Mouse (Mus musculus): ENCODE measurements around the gene Uck2. TPM values are rescaled to one million over a fixed set of nuclear protein-coding genes. Genes with fewer than 3 reads are reported as not detected.

Uck2 gene
- total RNA-seq (2021) = 10 to 100 TPM; 76.6 to 78.0 TPM

DNA sequence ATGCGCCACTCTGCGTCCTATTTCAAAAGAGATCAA is at the start of gene Uck2:
Gene Uck2, minus strand, starts transcription at position 1 of the 36 bp plus-strand sequence.
- intact Hi-C loops (cut with DNase I) = no loop called here
- no peak for DNase-seq (ENCODE audit: extremely low spot score in 1 of 2, low spot score in 2 of 2)

- intact Hi-C loops (cut with DNase I) = loop anchor here (10.0 kb wide), 1 partner anchor 546 kb away; no protein-coding TSS in a partner anchor
- no peak for DNase-seq (ENCODE audit: extremely low spot score in 1 of 2, low spot score in 2 of 2)
Measured at GRCm38 (mm10) chr1:167331106-167331505, 46.0 kb upstream of the Uck2 start.

GRCm38 (mm10) chr1:167328776-167329175 is 43.7 kb upstream of the Uck2 start:
- no peak for DNase-seq (ENCODE audit: extremely low spot score in 1 of 2, low spot score in 2 of 2)
- intact Hi-C loops (cut with DNase I) = loop anchor here (5.0 kb wide), 1 partner anchor 101 kb away; no protein-coding TSS in a partner anchor

DNA sequence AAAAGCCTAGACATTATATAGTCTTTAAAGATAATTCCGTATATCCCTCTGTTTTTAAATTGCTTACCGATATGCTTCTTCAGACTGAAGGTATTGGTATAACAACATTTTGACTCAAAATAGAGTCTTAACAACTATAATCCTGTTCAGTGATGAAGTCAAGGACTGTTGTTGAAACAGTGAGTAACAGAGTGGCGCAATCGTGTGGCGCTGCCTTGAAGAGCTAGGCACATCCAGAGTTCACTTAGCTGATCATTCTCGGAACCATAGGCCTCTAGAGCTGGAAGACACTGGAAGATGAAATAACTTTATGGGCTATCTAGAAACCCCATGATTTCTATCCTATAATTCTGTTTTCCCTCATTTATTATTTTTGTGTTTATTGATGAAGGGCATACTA is 36.6 kb upstream of the Uck2 start:
- no peak for DNase-seq (ENCODE audit: extremely low spot score in 1 of 2, low spot score in 2 of 2)
- intact Hi-C loops (cut with DNase I) = no loop called here

- no peak for DNase-seq (ENCODE audit: extremely low spot score in 1 of 2, low spot score in 2 of 2)
- intact Hi-C loops (cut with DNase I) = no loop called here
Measured at GRCm38 (mm10) chr1:167313220-167313619, 28.1 kb upstream of the Uck2 start.

GRCm38 (mm10) chr1:167312367-167312766 is 27.2 kb upstream of the Uck2 start:
- DNase-seq (ENCODE audit: extremely low spot score in 1 of 2, low spot score in 2 of 2) = no peak
- intact Hi-C loops (cut with DNase I) = no loop called here

- peak; percentile 98 to 99 for DNase-seq (ENCODE audit: extremely low spot score in 1 of 2, low spot score in 2 of 2)
- intact Hi-C loops (cut with DNase I) = loop anchor here (5.0 kb wide), 1 partner anchor 86 kb away; no protein-coding TSS in a partner anchor
Measured at GRCm38 (mm10) chr1:167308261-167309054, 23.3 kb upstream of the Uck2 start, which contains the start of gene Tmco1. Gene Tmco1 (plus strand): TSS chr1:167308378.

DNA sequence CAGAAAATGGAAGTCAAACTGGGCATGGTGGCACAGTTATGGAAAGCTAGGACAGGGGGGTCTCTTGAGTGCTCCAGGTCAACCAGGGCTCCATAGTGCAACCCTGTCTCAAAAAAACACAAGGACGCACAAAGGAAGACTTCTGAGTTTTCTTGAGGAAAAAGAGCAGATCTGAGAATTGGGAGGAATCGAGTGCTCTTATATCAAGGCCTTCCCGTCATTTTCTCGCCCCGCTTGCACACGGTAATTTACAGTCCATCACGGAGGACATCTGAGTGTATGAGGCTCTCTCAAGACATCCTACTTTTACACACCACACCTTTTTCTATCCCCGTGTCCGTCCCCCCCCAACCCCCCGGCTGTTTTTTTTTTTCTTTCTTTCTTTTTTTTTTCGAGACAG is 22.6 kb upstream of the Uck2 start:
- no peak for DNase-seq (ENCODE audit: extremely low spot score in 1 of 2, low spot score in 2 of 2)
- intact Hi-C loops (cut with DNase I) = loop anchor here (5.0 kb wide), 1 partner anchor 85 kb away; no protein-coding TSS in a partner anchor

GRCm38 (mm10) chr1:167306451-167307240 is 21.5 kb upstream of the Uck2 start:
- intact Hi-C loops (cut with DNase I) = loop anchor here (5.0 kb wide), 1 partner anchor 84 kb away; no protein-coding TSS in a partner anchor
- DNase-seq (ENCODE audit: extremely low spot score in 1 of 2, low spot score in 2 of 2) = peak; percentile 22 to 41

GRCm38 (mm10) chr1:167305501-167306137 is 20.5 kb upstream of the Uck2 start:
- intact Hi-C loops (cut with DNase I) = loop anchor here (5.0 kb wide), 1 partner anchor 83 kb away; no protein-coding TSS in a partner anchor

GRCm38 (mm10) chr1:167300122-167300521 is 15.0 kb upstream of the Uck2 start:
- DNase-seq (ENCODE audit: extremely low spot score in 1 of 2, low spot score in 2 of 2) = no peak
- intact Hi-C loops (cut with DNase I) = no loop called here

More at GRCm38 (mm10) chr1:167305501-167306137, 20.5 kb upstream of the Uck2 start:
- no peak for DNase-seq (ENCODE audit: extremely low spot score in 1 of 2, low spot score in 2 of 2)

DNA sequence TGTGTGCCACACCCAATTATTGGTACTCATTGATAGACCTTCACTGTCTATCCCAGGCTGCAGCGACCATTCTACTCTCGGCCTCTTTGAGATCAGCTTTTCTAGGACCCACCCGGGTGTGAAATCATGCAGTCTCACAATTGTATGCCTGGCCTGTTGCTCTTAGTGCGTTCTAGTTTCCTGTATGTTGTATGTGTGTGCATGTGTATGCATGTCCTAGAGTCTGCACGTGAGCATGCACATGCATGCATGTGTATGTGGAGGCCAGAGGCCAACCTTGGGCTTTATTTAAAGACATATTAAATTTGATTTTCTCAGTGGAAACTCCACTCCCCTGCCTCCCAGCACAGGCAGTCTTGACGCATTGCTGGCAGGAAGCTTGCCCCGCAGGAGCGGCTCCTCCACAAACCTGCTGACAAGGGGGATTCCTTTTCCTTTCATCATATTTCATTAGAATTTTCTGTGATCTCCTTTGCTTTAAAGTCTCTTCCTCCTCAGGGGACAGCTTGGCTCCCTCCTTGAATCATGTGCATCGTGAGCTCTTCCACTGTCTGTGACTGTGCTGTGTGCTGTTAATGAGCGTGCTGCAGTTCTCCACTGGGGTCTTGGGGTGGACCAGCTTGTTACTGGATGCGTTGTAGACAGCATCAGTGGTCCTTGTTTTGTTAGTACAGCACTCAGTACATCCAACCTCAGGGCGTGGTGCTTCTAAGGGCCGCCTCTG is 10.7 kb upstream of the Uck2 start:
- intact Hi-C loops (cut with DNase I) = no loop called here
- DNase-seq (ENCODE audit: extremely low spot score in 1 of 2, low spot score in 2 of 2) = no peak

DNA sequence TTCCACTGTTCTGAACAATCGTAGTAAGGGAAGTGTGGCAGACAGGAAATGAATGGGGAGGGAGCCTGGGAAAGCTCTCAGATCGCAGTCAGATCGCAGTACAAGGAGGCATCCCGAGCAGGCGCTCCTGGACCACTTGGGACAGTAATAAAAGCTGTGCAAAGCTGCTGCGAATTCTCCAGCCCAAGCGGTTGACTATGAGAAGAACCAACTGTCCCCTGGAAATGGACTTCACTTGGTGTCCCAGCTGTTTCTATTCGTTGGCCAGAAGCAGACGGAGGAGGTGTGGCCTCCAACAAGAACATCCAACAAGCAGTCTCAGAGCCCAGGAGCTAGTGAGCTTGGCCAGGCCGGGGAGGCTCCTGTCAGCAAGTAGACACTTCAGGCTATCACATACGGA is 7.3 kb upstream of the Uck2 start:
- DNase-seq (ENCODE audit: extremely low spot score in 1 of 2, low spot score in 2 of 2) = no peak
- intact Hi-C loops (cut with DNase I) = no loop called here

GRCm38 (mm10) chr1:167291610-167292009 is 6.5 kb upstream of the Uck2 start:
- intact Hi-C loops (cut with DNase I) = no loop called here

GRCm38 (mm10) chr1:167290263-167290592 is 5.1 kb upstream of the Uck2 start:
- DNase-seq (ENCODE audit: extremely low spot score in 1 of 2, low spot score in 2 of 2) = no peak
- intact Hi-C loops (cut with DNase I) = no loop called here

More at GRCm38 (mm10) chr1:167291610-167292009, 6.5 kb upstream of the Uck2 start:
- no peak for DNase-seq (ENCODE audit: extremely low spot score in 1 of 2, low spot score in 2 of 2)

- DNase-seq (ENCODE audit: extremely low spot score in 1 of 2, low spot score in 2 of 2) = peak in 1 of 2 experiments; percentile 51
- intact Hi-C loops (cut with DNase I) = no loop called here
Measured at GRCm38 (mm10) chr1:167289567-167290262, 4.6 kb upstream of the Uck2 start.

- intact Hi-C loops (cut with DNase I) = no loop called here
- DNase-seq (ENCODE audit: extremely low spot score in 1 of 2, low spot score in 2 of 2) = no peak
Measured at GRCm38 (mm10) chr1:167288665-167289538, 3.8 kb upstream of the Uck2 start.

DNA sequence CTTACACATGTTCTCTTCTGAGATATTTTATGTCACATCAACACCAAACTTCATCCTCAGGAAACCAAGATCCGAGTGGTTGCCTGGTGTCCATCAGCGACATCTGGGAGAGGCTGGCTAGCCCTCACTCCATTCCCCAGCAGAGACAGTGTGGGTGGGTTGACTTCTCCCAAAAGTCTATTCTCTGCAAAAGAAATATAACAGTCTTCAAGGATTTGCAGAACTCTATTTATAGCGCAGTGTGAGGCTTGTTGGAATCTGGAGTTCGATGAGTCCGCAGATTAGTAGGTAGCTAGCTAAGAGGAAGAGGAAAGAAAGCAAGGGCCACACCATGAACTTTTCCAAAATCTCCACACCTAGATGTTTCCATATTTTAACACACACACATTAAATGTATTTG is 2.0 kb upstream of the Uck2 start:
- intact Hi-C loops (cut with DNase I) = no loop called here

More for the DNA sequence above, 2.0 kb upstream of the Uck2 start:
- DNase-seq (ENCODE audit: extremely low spot score in 1 of 2, low spot score in 2 of 2) = no peak

Data from left cerebral cortex, postnatal 10 days (tissue).